Mouse (Mus musculus): Measurements from ENCODE around the gene Itga6.

- TF ChIP-seq CTCF (IDR thresholded peaks at IDR 0.05; ENCODE audit: low read depth, low read length) (no peak), POLR2A (IDR thresholded peaks at IDR 0.05; ENCODE audit: extremely low read depth, insufficient read depth, low read length) (no peak)
These were observed 19.7 kb downstream of the Itga6 start for GRCm38 (mm10) chr2:71764961-71765735.
